Comparison of ENCODE assay signal across 20 mouse cellular contexts in genomic region chr13:18974351-18974750, GRCm38 (mm10). TPM values are rescaled to one million over a fixed set of nuclear protein-coding genes. Genes with fewer than 3 reads are reported as not detected.
DNase-seq lines count a peak whose midpoint lies in the region; ATAC-seq lines count a peak whose summit lies in the region.
"Had no signal": no experiment of that assay in that cellular context is flagged by ENCODE, and none has a peak within 500 bp of the region (broad histone marks: within the 10 kb centered on the region; RNA-seq: fewer than 3 reads in every experiment).

No protein-coding gene starts in this region.

- H3K4me3 ChIP-seq in forebrain, embryonic 13.5 days = no peak overlapping the region
- H3K4me3 ChIP-seq: embryonic facial prominence, embryonic 10.5 days; forebrain, embryonic 15.5 days; heart, embryonic 10.5 days; hindbrain, embryonic 12.5 days had no signal

- no peaks in the 10 kb centered on the region for H3K9me3 ChIP-seq in forebrain, embryonic 13.5 days (replicated peaks)
- H3K9me3 ChIP-seq: embryonic facial prominence, embryonic 10.5 days; forebrain, embryonic 15.5 days; heart, embryonic 10.5 days; hindbrain, embryonic 12.5 days had no signal

- H3K9ac ChIP-seq in forebrain, embryonic 13.5 days = no peak overlapping the region
- H3K9ac ChIP-seq: forebrain, embryonic 15.5 days; hindbrain, embryonic 12.5 days had no signal

- no peak for ATAC-seq in forebrain, embryonic 13.5 days
- ATAC-seq: forebrain, embryonic 15.5 days; hindbrain, embryonic 16.5 days; inflammation-experienced regulatory T-cells, adult 6 months; intestine, postnatal 0 days had no signal

- H3K4me2 ChIP-seq in forebrain, embryonic 13.5 days = no peak overlapping the region
- H3K4me2 ChIP-seq: forebrain, embryonic 15.5 days; hindbrain, embryonic 12.5 days had no signal

- DNase-seq in cerebellum, adult 11 months = peak; percentile 35
- peak; percentile 53 to 66 for DNase-seq in cerebellum, adult 18-20 months
- DNase-seq in cerebellum, adult 9-11 months = peak; percentile 72
- peak; percentile 43 to 49 for DNase-seq in cerebellum, postnatal 36 days
- no peak for DNase-seq in urinary bladder, postnatal 36 days (ENCODE audit: low spot score in 2 of 2)
- no peak for DNase-seq in left cerebral cortex, adult 9 months (ENCODE audit: low spot score in 2 of 2)
- DNase-seq: adrenal gland, postnatal 10 days; gastrocnemius, postnatal 10 days; heart, adult 18-20 months; heart, postnatal 10 days; heart, postnatal 4 days; kidney, adult 8-10 months had no signal

- 0 out of 2 replicates have a peak, but pooled peaks cover 5% of the 10 kb centered on the region for H3K36me3 ChIP-seq in forebrain, embryonic 13.5 days (ENCODE audit: poor library complexity, severe bottlenecking)
- H3K36me3 ChIP-seq: embryonic facial prominence, embryonic 10.5 days; forebrain, embryonic 15.5 days; heart, embryonic 10.5 days; hindbrain, embryonic 12.5 days had no signal

- 94% methylated on average over 5 of the region's 5 CpGs for WGBS in forebrain, embryonic 13.5 days

- no peaks in the 10 kb centered on the region for H3K27me3 ChIP-seq in forebrain, embryonic 13.5 days
- H3K27me3 ChIP-seq: forebrain, embryonic 15.5 days; hindbrain, embryonic 12.5 days had no signal

- no peak overlapping the region for H3K27ac ChIP-seq in forebrain, embryonic 13.5 days
- H3K27ac ChIP-seq: embryonic facial prominence, embryonic 10.5 days; forebrain, embryonic 15.5 days; heart, embryonic 10.5 days; hindbrain, embryonic 12.5 days had no signal

- no peaks in the 10 kb centered on the region for H3K4me1 ChIP-seq in forebrain, embryonic 13.5 days
- H3K4me1 ChIP-seq: embryonic facial prominence, embryonic 10.5 days; forebrain, embryonic 15.5 days; heart, embryonic 10.5 days; hindbrain, embryonic 12.5 days had no signal

RNA-seq across cellular contexts. Expression of gene Amph, which starts 26.3 kb away (rescaled TPM):
- 17.9 and 21.8 TPM in 2 replicates for polyA plus RNA-seq in forebrain, embryonic 13.5 days (2015; fragmentation: Nextera tagmentation; extraction: Ambion mirVana)

Comparison
In these comparisons a context has a peak if more than half of its experiments do, and no peak if none do; other contexts are left out.
1. DNase-seq: peak in cerebellum, adult 11 months (single experiment), cerebellum, adult 18-20 months (2 of 2), cerebellum, adult 9-11 months (single experiment) and cerebellum, postnatal 36 days (2 of 2); none in urinary bladder, postnatal 36 days (0 of 2) and left cerebral cortex, adult 9 months (0 of 2).